Mouse (Mus musculus): Measurements from ENCODE around the gene Clrn2. TPM values are rescaled to one million over a fixed set of nuclear protein-coding genes. Genes with fewer than 3 reads are reported as not detected.

Clrn2 gene
- total and polyA plus RNA-seq, 2 experiments from 2014 or later = not detected

DNA sequence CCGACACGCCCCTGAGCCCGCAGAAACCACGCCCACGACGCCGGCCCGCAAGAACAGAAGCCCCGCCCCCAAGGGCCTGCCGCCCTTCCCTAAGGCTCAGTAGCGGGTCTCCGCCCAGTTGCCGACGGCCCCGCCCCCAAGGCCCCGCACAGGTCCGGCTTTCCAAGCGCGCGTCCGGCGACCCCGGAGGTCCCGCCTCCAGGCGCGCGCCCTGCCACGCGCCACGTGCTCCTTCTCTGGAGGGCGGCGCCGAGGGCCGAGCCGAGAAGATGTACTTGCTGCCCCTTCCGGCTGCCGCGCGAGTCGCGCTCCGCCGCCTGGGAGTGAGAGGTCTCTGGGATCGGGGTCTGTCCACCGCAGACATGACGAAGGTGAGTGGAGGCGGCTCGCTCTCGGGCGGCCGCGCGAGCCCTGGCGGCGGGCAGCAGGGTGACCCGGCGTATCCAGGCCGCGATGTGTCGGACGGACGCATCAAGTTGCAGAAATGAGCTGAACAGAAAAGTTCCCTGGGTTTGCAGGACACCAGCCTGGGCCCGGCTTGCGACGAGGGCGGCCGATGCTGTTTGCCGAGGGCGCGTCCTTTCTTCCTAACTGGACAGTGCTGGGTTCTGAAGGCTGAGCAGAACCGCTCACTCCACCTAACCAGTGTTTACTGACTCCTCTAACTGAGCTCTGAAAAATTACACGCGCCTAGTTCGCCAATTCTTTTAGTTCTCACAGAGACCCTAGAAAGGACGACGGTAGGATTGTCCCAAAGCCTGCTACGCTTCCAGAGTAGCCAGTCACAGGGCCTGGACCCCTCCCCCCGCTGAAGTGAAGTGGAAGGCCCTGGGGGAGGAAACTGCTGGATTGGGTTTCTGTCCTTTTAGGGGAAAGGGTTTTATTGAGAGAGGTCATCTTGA lies 39.9 kb downstream of the Clrn2 start, which contains the start of gene Lap3:
Lap3 (plus strand) TSS at position 184 of the 902 bp plus-strand sequence.
- Histone ChIP-seq H3K4me3 (ENCODE audit: low read depth, low read length) (peak within 1 kb of the TSS; percentile 68), H3K4me2 (ENCODE audit: low read depth, low read length) (peak within 1 kb of the TSS; percentile 84), H3K4me1 (ENCODE audit: control insufficient read depth, insufficient read depth) (peaks cover 9% of the 10 kb centered on the region; the same call in 1 of the 2 replicates), H3K9ac (replicated peaks; ENCODE audit: low read depth, low read length) (peak within 1 kb of the TSS; percentile 73), H3K9me3 (replicated peaks; ENCODE audit: control insufficient read depth, low read length) (no peaks in the 10 kb centered on the region), H3K36me3 (replicated peaks; ENCODE audit: control insufficient read depth, insufficient read depth, low read length) (peaks cover 25% of the 10 kb centered on the region), H3K27ac (ENCODE audit: low read depth) (peak within 1 kb of the TSS; percentile 68), H3K27me3 (ENCODE audit: control insufficient read depth, insufficient read depth, low read length) (no peaks in the 10 kb centered on the region)
- DNase-seq (ENCODE audit: low spot score) (peak; percentile 96), ATAC-seq (ENCODE audit: insufficient read depth, low read depth) (peak; percentile 97)
- TF ChIP-seq CTCF (IDR thresholded peaks at IDR 0.05; ENCODE audit: low read depth) = peak; percentile 40
- TF ChIP-seq EP300 (IDR thresholded peaks at IDR 0.05; ENCODE audit: low read depth) = 0 out of 2 replicates have a peak, but pooled peaks have one; percentile 13
- under 1% methylated on average over 78 of the region's 78 CpGs for WGBS

DNA sequence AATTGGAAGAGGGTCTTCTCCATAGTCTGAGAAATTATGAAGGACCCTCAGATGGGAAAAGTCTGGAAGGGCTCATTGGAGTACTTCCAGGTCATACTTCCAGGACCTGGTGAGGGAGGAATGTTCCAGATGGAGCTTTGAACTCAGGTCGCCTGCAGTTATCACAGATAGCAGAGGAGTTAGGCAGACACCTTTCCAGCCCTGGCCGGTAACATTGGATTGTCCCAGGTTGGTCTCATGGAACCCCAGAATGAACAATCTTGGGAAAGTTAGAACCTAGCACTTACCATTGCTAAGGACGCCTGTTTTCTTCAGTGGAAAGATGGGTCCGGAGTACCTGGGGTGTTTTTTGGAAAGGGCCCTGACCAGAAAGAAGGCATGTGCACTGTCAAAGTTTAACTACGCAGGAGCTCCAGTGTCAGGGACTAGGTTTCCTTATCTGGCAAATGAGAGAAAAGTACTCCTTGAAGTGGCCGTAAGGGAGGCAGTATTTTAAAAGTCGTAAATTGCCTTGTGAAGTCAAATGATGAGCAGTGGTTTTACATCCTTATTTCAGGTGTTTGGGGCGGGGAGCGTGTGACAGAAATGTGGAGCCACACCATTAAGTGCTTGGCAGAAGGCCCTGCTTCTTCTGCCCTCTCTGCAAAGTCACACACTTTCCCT lies 40.7 kb downstream of the Clrn2 start:
- Histone ChIP-seq H3K4me3 (ENCODE audit: low read depth, low read length) (peak overlapping the region; percentile 68), H3K9ac (replicated peaks; ENCODE audit: low read depth, low read length) (peak overlapping the region; percentile 73), H3K27ac (ENCODE audit: low read depth) (no peak overlapping the region), H3K36me3 (replicated peaks; ENCODE audit: control insufficient read depth, insufficient read depth, low read length) (peaks cover 31% of the 10 kb centered on the region), H3K27me3 (ENCODE audit: control insufficient read depth, insufficient read depth, low read length) (no peaks in the 10 kb centered on the region), H3K9me3 (replicated peaks; ENCODE audit: control insufficient read depth, low read length) (no peaks in the 10 kb centered on the region), H3K4me2 (ENCODE audit: low read depth, low read length) (peak overlapping the region; percentile 84), H3K4me1 (ENCODE audit: control insufficient read depth, insufficient read depth) (peaks cover 9% of the 10 kb centered on the region; the same call in 1 of the 2 replicates)
- ATAC-seq (ENCODE audit: insufficient read depth, low read depth) (no peak), DNase-seq (ENCODE audit: low spot score) (no peak)
- WGBS = 56% methylated on average over 9 of the region's 9 CpGs
- TF ChIP-seq EP300 (IDR thresholded peaks at IDR 0.05; ENCODE audit: low read depth) = no peak
- no peak for TF ChIP-seq CTCF (IDR thresholded peaks at IDR 0.05; ENCODE audit: low read depth)

- no peak for DNase-seq (ENCODE audit: low spot score)
- Histone ChIP-seq H3K4me3 (ENCODE audit: low read depth, low read length) (no peak overlapping the region), H3K4me2 (ENCODE audit: low read depth, low read length) (no peak overlapping the region), H3K9ac (replicated peaks; ENCODE audit: low read depth, low read length) (no peak overlapping the region), H3K4me1 (ENCODE audit: control insufficient read depth, insufficient read depth) (peaks cover 9% of the 10 kb centered on the region; the same call in 1 of the 2 replicates), H3K27me3 (ENCODE audit: control insufficient read depth, insufficient read depth, low read length) (no peaks in the 10 kb centered on the region), H3K9me3 (replicated peaks; ENCODE audit: control insufficient read depth, low read length) (no peaks in the 10 kb centered on the region), H3K27ac (ENCODE audit: low read depth) (no peak overlapping the region), H3K36me3 (replicated peaks; ENCODE audit: control insufficient read depth, insufficient read depth, low read length) (peaks cover 44% of the 10 kb centered on the region)
- WGBS = 94% methylated on average over 3 of the region's 3 CpGs
- ATAC-seq (ENCODE audit: insufficient read depth, low read depth) = no peak
- no peak for TF ChIP-seq CTCF (IDR thresholded peaks at IDR 0.05; ENCODE audit: low read depth)
- TF ChIP-seq EP300 (IDR thresholded peaks at IDR 0.05; ENCODE audit: low read depth) = no peak
Observed at GRCm38 (mm10) chr5:45495429-45495975, 42.0 kb downstream of the Clrn2 start.

DNA sequence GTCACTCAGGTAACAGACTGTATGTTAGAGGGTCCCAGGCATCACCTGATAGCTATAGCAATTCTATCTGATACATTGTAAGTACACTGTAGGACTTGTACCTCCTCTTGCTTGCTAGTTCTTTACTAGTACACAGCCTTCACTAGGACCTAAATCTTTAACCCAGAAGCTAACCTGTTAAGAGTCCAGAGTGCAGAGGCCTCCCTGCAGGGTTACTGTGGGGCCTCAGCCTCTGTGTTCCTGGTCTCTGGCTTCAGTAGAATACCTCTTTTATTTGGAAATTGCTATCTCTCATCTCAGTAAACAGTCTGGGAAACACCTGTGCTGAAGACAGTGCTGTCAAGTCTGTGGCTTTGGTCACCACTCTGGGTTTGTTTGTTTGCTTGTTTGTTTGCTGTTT lies 42.5 kb downstream of the Clrn2 start:
- no peak overlapping the region for H3K4me3 ChIP-seq (ENCODE audit: low read depth, low read length)
- no peak for DNase-seq (ENCODE audit: low spot score)
- no peak overlapping the region for H3K4me2 ChIP-seq (ENCODE audit: low read depth, low read length)
- ATAC-seq (ENCODE audit: insufficient read depth, low read depth) = no peak
- no peaks in the 10 kb centered on the region for H3K27me3 ChIP-seq (ENCODE audit: control insufficient read depth, insufficient read depth, low read length)
- H3K4me1 ChIP-seq (ENCODE audit: control insufficient read depth, insufficient read depth) = peaks cover 9% of the 10 kb centered on the region; the same call in 1 of the 2 replicates
- H3K27ac ChIP-seq (ENCODE audit: low read depth) = no peak overlapping the region
- no peak overlapping the region for H3K9ac ChIP-seq (replicated peaks; ENCODE audit: low read depth, low read length)
- peaks cover 49% of the 10 kb centered on the region for H3K36me3 ChIP-seq (replicated peaks; ENCODE audit: control insufficient read depth, insufficient read depth, low read length)
- H3K9me3 ChIP-seq (replicated peaks; ENCODE audit: control insufficient read depth, low read length) = no peaks in the 10 kb centered on the region
- TF ChIP-seq EP300 (IDR thresholded peaks at IDR 0.05; ENCODE audit: low read depth) (no peak), CTCF (IDR thresholded peaks at IDR 0.05; ENCODE audit: low read depth) (no peak)

- H3K4me2 ChIP-seq (ENCODE audit: low read depth, low read length) = no peak overlapping the region
- DNase-seq (ENCODE audit: low spot score) = no peak
- H3K9ac ChIP-seq (replicated peaks; ENCODE audit: low read depth, low read length) = no peak overlapping the region
- WGBS = 86% methylated on average over 4 of the region's 4 CpGs
- H3K4me3 ChIP-seq (ENCODE audit: low read depth, low read length) = no peak overlapping the region
- H3K9me3 ChIP-seq (replicated peaks; ENCODE audit: control insufficient read depth, low read length) = no peaks in the 10 kb centered on the region
- TF ChIP-seq CTCF (IDR thresholded peaks at IDR 0.05; ENCODE audit: low read depth) = no peak
- TF ChIP-seq EP300 (IDR thresholded peaks at IDR 0.05; ENCODE audit: low read depth) = no peak
- H3K4me1 ChIP-seq (ENCODE audit: control insufficient read depth, insufficient read depth) = peaks cover 9% of the 10 kb centered on the region; the same call in 1 of the 2 replicates
- peaks cover 53% of the 10 kb centered on the region for H3K36me3 ChIP-seq (replicated peaks; ENCODE audit: control insufficient read depth, insufficient read depth, low read length)
- no peak for ATAC-seq (ENCODE audit: insufficient read depth, low read depth)
- no peak overlapping the region for H3K27ac ChIP-seq (ENCODE audit: low read depth)
- H3K27me3 ChIP-seq (ENCODE audit: control insufficient read depth, insufficient read depth, low read length) = no peaks in the 10 kb centered on the region
Observed at GRCm38 (mm10) chr5:45496479-45496878, 42.9 kb downstream of the Clrn2 start.

Data from heart, postnatal 0 days (tissue).